Mouse (Mus musculus) c-Kit-positive CD71-negative TER-119-negative erythroid progenitor cells, embryonic 14.5 days (primary cell): ENCODE measurements around the gene Clasp1.
"Not testable (repeated sequence)": the region's sequence is repeated elsewhere in the genome, so short reads cannot be mapped to it uniquely, and the experiment has no call there.

ENCODE experiments used
- DNase-seq: peaks from one replicate; pipeline ENCODE4 v3.0.0-alpha.2; 2013; ENCODE audit warnings: low read depth

The Clasp1 gene

DNA sequence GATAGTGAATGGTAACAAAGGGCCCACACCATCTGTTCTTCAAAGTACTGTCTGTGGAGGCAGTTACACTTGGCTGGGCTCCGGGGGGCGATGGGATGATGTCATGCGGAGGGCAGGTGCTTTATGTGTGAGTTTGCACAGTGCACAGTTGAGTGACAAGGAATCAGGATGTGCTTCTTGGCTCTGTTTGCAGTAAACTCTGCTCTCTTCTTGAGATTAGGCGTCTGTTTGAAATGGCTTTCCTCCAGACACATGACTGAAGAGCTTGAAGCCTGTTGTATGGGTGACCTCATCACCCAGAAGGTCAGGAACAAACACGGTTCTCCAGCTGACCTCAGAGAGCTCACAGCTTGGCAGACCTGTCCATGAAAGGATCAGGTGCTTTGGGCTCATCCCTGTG is 200.9 kb downstream of the Clasp1 start:
- no peak for DNase-seq

DNA sequence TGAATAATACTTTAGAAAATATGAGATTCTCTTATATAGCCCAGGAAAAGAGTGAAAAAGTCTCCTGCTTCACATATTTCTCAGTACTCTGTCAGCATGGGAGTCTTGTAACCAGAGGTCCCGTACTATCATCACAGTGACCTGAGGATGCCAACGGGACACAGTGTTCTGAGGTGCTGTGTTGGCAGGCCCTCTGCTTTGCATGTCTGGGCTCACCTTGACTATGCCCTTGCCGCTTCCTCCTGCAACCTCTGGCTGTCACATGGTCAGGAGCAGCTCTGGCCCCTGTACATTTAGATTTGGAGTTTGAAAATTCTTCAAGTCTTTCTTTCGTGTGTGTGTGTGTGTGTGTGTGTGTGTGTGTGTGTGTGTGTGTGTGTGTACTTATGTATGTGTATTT is 204.1 kb downstream of the Clasp1 start:
- DNase-seq = no peak

DNA sequence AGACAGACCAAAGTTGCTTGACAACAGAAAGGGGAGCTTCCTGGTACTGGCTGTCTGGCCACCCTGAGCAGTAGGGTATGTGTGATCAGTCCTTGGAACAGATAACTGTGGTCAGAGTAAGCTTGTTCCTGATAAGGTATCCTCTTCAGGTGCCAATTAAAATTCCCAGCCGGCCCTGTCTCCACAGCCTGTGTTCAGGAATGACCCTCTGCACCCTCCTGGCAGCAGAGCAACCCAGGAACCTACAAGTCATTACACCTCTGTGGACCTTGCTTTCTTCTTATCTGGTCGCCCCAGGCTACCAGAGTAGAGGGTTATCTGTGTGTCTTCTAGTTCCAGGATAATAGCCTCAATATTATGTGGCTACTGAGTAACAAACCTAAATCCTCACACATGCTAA is 206.5 kb downstream of the Clasp1 start:
- no peak for DNase-seq

DNA sequence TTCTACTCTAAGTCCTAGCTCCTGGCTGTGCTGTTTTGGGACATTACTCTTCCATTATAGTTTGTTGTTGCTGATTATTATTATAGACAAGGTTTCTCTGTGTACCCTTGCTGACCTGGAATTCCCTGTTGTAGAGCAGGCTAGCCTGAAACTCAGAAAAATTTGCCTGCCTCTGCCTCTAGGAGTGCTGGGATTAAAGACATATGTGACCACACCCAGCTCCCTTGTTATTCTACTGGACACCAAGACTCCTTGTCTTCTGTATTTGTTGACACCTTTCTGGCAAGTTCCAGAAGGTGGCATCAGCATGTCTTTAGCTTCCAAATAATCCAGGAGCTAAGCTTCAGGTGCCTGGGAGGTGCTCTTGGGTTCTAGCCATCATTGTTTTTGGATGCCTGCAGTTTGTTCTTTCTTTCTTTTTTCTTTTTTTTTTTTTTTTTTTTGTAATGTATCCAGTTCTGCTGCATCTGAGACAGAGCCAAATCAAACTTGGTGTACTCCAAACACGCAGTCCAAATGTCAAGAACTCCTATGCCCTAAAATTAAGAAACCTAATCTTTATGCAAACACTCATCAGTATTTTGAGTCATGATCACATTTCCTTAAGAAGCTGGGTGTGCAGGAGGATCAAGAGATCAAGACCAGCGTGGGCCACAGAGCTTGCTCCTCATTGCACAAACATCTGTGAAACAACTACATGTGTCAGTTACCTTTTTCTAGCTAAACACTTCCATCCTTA is 208.8 kb downstream of the Clasp1 start:
- DNase-seq = no peak

DNA sequence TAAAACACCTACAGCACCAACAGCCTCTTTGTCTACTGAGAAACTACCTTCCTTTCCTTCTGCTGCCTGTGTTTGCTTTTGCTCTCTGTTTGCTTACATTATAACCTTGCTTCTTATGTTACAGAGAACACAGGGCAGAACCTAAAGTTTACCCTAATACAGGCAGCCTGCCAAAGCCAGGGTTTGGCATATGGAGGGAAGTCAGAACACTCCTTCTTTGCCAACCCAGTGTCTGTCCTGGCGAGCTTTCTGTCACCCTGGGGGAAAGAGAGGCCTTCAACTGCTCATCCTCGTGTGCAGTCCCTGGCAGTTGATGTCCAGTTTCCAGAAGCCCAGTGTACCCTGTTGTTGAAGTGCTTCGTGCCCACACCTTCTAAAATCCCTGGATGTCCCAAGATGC is 209.5 kb downstream of the Clasp1 start:
- no peak for DNase-seq

DNA sequence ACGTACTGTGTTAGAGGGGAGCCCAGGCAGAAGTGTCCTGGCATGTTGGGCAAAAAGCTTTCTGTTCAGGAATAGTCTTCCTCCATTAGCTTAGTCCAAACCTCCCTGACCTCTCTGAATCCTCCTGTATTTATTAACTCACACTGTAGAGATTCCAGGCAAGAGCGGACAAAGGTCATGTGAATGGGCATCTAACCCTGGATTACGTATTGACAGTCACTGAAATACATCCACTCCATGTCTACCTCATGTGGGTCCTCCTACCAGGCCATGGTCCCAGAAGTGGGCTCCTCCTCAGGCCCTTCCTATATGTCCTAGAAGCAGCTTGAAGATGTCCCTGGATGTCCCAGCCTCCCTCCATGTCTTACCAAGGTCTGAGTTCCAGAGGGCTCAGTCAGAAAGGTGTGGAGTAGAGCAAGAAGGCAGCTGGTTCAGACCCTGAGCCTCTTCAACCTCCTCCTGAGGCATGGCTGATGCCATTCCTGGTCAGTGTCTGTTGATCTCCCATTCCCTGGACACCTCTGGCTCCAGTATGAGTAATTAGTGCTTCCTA is 224.8 kb downstream of the Clasp1 start:
- DNase-seq = no peak

DNA sequence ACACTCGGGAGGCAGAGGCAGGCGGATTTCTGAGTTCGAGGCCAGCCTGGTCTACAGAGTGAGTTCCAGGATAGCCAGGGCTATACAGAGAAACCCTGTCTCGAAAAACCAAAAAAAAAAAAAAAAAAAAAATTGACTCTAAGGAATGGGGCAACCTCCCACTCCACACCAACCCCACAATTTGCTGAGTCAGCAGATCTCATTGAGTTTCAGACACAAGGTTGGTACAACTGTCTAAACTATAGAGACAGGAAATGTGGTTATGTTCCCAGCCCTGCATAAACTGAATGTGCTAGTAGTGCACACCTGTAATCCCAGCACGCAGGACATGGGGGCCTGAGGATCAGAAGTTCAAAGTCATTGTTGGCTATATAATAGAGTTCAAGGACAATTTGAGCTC is 232.2 kb downstream of the Clasp1 start:
- not testable (repeated sequence) for DNase-seq

DNA sequence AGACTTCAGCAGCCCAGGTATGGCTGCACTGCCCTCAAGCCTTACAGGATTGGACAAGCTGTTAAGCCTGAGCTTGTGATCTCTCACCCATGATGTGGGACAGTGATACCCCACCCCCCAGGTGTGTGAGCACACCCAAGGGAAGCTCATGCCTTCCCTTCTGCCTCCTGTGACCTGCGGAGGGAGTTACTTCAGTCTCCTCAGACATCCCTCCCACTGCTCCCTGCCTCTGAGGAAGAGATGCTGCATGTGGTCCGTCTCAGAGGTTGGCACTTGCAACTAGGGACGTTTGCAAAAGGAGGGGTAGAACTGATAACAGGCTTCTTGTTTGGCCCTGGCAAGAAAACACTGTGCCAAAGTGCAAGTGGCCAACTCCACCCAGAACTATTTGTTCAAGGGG is 234.0 kb downstream of the Clasp1 start:
- DNase-seq = no peak

DNA sequence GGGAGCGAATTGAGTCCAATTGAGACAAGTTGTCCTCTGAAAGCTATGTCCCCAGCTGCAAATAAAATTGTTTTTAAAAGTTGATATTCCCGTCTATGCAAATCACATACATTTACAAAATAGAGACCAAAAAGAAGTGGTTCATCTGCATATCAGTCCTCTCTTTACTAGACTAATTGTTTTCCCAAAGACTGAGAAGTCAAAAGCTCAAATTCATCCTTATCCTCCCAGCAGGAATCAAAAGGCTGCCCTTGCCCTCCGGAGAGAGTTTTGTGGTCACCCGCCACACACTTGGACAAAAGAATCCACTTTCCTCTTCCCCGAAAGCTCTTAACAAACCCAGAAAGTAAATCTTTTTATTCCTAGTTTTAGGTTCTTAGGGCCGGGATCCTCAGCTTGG is 236.6 kb downstream of the Clasp1 start:
- DNase-seq = no peak

DNA sequence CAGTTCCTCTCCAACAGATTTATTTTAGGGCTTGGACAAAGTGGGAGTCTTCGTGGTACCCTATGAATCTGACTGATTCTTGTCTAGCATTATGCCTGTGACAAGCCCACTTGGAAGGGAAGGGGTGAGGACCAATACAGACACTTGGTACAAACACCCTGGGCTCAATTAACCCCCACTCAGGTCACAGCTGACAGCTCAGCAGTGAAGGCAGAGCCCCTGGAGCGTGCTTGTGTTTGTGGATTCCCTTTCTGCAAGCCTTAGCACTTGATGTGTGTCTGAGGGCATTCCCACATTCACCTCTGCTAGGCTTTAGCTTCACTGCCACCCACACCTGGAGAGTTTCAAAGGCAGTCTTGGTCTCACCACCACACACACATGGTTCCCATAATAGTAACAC is 237.1 kb downstream of the Clasp1 start:
- DNase-seq = no peak

DNA sequence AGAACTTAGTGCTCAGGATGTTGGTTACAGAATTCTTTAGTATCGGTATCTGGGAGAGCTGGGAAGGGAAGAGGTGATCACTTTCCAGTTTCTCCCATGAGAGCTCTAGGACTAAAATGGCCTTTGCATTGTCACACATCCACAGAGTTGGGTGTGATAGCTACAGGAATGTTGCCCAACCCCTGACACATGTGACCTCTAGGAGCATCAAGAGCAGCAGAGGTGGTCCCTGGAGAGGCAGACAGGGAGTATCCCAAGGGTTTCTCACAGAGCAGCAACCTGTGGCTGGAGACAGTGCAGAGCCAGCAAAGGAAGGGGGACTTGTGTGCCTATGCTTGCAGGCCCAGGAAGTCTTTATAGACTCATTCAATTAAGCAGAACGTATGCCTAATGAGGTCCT is 237.6 kb downstream of the Clasp1 start:
- no peak for DNase-seq

DNA sequence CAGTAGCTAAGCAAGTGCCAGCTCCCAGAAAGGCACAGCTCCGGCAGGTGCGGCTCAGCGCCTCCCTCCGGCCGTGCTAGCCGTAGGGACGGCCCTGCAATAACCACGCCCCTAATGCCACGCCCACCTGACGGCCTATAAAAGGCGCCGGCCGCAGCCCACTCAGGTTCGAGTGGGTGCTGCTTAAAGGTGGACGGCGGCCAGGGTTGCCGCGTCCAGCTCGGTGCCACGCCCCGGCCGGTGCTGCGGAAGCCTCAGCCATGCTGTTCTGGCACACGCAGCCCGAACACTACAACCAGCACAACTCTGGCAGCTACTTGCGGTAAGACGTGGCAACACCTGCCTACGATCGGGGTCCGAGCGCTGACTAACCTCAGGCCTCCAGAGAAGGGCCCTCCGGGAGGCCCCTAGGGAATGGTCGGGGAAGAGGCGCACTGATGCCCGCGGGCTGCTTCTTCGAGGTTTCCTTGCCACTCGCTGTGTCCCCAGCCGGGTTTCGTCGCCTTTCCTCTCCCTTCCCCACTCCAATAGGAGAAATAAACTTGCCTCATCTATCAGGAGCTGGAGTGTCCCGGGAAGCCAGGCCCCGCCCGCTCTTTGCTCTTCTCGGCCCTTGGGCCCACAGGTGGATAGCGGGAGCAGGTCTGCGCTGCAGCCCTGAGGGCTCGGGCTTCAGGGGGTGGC is 239.1 kb downstream of the Clasp1 start, which contains the start of gene Tfcp2l1:
Tfcp2l1 (plus strand) TSS at position 165 of the 684 bp plus-strand sequence.
- DNase-seq = peak; percentile 53

DNA sequence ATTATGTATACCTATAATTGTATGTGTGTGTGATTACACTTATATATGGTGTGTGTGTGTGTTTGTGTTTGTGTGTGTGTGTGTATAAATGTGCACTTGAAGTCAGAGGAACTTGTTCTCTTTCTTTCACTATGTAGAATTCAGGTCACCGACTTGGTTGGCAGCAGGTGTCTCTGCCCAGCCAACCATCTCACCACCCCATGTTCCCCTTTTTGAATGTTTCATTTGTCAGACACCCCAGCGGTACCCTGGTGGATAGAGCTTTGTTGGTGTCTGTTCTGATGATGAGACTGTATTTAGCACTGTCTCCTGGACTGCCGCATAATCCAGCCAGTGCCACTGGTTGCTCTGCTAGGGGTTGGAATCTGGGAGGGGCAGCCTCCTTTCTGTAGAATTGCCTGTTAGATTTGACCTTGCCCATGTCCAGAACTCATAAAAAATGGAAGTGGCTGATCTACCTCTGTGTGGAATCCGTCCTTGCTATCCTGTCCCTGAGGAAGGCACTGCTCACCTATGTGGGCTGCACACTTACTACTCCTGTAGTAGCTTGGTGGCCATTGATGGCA is 244.6 kb downstream of the Clasp1 start:
- no peak for DNase-seq

DNA sequence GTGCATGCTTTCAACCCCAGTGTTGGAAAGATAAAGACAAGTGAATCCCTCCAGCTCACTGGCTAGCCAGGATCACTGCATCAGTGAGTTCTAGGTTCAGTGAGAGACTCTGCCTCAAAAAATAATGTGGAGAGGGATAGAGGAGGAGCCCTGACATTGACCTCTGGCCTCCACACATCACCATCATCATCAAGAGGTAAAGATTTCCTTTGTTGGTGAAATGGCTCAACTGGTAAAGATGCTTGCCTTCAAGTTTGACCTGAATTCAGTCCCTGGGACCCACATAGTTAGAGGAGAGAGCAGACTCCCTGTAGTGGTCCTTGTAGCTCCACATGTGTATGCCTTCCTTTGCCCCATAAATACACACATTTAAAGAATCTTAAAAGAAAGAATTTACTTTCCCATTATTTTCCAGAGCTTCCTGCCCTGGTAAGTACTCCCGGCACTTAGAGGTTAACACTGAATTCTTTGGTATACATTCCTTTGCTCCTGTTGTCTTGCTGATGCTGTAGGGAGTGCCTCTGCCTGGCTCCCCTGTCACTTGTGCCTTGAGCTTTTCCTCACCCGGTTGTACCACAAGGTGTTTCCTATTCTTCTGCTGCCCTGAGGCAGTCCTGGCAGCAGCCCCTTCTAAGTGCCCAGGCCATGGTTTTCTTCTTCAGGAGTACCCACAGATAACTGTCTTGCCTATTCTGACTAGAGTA is 253.6 kb downstream of the Clasp1 start:
- no peak for DNase-seq

DNA sequence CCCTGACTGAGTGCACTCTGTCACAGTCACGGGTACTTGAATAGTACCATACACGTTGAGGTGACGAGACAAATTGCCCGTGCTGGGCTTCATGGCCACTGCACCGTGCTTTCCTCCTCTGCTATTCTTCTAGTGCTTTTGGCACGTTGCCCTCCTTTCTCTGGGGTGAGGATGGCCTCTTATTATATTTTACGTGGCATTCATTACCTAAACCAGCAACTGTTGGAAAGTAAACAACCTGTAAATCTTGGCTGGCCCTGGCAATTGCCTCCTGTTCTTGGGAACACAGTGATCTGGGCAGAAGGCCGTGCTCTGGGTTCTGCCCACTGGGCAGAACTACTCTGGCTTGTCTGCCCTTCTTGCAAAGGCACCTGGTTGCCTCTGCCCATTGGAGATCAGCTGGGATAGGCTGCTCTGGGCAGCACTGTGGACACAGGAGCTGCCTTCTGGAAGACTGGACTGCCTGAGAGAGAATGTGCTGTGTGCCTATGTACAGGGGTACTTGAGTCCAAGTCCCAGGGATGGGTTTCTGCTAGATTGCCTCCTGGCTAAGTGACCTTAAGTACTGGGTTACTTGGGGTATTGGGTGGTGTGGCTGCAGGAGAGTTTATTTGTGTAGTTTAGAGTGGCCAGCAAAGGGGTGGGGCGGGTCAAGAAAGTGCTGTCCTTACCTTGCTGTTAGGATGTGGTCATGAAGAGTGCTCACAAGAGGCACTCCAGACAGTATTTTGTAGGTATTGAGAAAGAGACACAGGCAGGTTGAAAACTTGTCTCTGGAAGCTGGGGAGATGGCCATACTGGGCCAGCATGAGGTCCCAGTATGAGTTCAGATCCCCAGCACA is 254.5 kb downstream of the Clasp1 start:
- no peak for DNase-seq

DNA sequence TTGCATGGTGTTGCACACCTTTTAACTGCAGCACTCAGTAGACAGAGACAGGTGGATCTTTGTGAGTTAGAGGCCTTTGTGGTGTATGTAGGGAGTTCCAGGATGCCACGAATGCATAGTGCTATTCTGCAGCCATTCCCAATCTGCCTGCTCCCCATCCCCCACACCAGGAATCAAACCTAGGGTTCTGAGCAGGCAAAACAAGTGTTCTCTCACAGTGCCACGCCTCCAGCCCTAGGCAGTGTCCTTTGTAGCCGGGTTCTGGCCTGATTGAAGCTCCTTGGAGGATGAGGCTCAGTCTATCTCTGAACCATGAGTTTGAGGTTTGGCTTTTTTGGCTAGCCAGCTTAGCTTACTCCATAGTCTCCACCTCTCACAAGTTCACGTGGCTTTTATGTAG is 256.8 kb downstream of the Clasp1 start:
- DNase-seq = no peak

DNA sequence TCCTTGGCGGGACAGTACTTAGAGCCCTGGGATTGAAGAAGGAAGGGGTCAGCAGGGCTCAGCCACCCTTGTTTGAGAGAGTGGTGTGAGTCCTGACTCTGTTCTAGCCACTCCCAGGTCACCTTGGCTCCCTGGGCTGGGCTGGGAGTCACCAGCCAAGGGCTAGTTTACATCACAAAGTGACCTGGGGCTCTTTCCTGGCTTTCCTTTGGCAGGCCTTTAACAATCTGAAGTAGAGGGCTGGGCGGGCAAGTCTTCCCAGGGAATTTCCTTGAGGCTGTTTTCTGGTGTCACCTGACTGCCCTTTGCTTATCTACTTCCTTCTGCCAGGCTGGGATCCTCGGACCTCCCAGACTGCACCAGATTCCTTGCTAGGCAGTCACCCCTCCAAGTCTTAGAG is 259.2 kb downstream of the Clasp1 start:
- DNase-seq = no peak

DNA sequence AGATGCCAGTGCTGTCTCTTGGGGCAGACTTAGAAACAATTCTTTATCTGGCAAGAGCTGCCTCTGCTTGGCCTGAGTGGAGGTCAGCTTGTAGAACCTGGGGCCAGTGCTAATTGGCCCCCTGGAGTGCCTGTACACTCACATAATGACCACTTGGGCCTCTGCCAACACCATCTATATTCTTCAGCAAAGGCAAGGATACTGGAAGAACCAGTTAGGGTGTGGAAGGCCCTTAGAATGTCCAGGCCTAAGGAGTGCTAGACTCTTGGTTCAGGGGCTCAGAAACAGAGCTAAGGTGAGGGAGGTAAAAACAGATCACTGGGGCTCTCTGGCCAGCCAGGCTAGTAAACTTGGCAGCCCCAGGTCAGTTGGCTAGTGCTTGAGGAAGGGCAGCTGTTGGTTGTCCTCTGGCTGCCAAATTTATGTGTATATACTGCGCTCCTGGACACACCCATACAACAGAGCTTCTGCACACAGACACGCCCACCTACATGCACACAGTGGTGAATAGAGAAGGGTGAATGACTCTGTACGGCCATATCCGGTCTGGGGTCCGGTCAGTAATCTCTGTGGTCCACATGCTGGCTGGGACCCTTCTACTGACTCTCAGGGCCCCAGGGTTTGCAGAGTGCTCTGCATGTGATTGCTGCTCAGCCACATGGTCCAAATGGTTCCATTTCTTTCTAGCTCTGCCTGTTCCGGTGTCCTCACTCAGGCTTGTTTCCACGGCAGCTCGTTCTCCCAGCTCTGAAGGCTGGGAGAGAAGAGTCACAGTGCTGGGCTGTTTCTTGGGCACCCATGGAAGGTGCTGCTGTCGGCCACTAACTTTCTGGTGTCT is 261.3 kb downstream of the Clasp1 start:
- DNase-seq = no peak

DNA sequence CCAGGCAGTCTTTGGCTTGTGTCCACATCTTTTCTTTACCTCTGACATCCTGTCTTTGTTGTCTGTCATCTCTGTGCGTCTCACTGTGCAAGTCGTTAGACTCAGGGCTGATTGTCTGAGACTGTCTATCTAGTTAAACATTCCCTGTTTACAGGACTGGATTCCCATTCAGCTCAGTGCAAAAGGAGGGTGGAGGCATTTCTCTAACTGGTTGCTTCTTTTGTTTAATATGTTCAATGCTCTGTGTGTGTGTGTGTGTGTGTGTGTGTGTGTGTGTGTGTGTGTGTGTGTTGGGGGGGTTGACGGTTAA is 261.9 kb downstream of the Clasp1 start:
- no peak for DNase-seq

DNA sequence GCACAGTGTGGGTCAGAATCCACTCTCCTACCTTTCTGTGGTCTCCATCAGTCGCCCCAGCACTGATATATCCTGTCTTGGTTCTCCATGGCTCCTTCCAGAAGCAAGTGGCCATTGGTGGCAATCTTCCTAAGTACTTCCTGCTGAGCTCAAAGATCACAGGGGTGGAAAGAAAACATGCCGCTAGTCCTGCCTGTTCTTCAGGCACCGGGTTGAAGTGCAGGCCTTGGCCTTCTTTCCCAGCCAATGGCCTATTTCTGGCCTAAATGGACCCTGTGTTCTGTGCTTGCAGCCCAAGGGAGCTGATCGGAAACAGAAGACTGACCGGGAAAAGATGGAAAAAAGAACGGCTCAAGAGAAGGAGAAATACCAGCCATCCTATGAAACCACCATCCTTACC is 269.9 kb downstream of the Clasp1 start:
- no peak for DNase-seq
